Mouse (Mus musculus) yolk sac, embryonic 10.5 days (tissue): Measurements from ENCODE around the gene Pla2g1b.
A peak's percentile ranks its signal among the peaks of the same experiment; 100 is the strongest.
"Not testable (repeated sequence)": the region's sequence is repeated elsewhere in the genome, so short reads cannot be mapped to it uniquely, and the experiment has no call there.

Source experiments
- DNase-seq: peaks from one replicate; pipeline ENCODE4 v3.0.0-alpha.2; 2017; ENCODE audit warnings: low spot score

Gene Pla2g1b

DNA sequence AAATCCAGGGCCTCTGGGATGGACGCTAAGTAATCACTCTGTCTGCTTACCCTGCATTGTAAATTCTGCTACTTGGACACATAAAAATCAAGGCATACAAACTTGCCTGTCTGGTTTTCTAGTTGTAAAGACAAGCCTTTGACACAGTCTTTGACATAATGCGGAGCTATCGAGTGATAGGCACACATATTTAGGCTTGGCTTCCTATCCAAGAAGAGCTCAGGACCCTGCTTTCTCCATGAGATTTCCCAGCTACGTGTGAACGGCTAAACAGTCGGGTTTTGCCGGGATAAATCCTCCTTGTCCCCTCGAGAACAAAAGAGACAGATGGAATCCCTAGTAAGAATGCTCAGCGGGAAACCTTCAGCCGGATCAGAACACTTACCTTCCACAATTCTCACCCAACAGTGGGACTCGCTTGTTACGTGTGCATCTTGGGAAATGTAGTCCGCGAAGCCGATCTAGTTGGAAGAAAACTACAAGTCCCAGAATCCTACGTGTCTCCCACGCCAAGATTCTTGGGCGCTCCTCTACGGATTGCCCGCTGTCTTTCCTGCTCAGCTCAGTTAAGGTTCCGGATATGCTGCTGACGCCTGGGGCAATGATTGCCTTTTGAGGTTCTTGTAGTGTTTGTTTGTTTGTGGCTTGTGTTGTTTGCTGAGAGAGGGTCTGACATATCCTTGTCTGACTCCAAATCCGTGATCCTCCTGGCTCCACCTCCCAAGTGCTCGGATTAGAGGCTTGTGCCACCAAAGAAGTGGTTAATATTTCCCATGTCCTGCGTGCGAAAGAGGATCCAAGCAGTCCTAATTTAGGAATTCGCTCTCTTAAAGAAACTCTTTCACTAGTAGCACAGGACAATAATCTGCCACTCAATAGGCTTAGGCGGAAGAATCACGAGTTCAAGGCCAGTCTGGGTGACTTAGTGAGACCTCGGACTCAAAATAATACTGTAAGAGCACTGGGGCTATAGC is 18.2 kb downstream of the Pla2g1b start, which contains the start of gene Sirt4:
TSS of gene Sirt4 (minus strand) at position 779 of the 974 bp plus-strand sequence.
- DNase-seq: peak; percentile 91

DNA sequence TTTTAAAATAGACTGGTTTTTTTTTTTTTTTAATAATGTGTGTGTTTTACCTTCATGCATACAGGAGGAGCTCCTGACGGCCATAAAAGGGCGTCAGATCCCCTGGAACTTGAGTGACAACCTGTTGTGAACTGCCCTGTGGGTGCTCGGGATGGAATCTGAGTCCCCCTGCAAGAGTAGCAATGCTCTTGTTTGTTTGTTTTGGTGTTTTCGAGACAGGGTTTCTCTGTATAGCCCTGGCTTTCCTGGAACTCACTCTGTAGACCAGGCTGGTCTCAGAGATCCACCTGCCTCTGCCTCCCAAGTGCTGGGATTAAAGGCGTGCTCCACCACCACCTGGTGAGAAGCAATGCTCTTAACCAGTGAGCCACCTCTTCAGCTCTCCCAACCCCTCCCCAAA is 18.9 kb downstream of the Pla2g1b start:
- no peak for DNase-seq

DNA sequence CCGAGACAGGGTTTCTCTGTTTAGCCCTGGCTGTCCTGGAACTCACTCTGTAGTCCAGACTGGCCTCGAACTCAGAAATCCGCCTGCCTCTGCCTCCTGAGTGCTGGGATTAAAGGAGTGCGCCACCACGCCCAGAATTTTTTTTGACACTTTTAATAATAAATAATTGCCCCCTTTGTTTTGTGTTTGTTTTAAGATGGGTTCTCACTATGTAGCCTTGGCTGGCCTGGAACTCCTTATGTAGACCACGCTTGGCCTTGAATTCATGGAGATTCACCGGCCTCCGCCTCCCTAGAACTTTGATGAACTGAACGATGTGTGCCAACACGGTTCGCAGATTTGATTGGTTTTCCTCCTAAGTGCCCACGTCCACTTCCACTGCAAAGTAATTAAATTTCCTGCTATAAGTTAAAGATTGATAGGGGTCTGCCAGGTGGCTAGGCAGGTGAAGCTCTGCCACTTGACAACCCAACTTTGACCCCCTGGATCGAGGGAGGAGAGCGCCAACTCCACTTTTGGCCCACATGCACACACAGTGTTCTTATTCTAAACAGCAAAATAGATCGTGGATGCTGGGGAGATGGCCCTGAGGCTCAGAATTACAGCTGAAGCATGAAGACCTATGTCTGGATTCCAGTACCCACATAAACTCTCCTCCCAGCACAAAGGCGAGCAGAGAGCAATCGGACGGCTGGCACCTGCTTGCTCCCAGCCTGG is 19.6 kb downstream of the Pla2g1b start:
- DNase-seq: no peak

DNA sequence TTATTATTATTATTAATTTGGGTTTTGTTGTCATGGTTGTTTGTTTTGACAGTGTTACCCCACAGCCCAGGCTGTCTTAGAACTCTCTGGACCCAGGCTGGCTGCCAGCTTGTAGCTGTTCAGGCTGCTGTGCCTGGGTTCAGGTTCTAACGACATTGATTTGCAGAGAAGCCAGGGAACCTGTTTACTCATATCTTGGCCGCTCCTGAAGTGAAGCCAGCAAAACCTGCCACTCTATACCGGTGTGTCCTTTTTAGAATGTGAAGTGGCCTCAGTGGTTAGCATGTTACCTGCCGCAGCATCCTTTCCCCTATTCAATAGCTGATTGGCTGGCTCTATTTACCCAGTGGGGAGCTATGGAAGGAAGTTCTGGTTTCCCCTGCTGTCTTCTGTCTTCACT is 20.7 kb downstream of the Pla2g1b start:
- no peak for DNase-seq

DNA sequence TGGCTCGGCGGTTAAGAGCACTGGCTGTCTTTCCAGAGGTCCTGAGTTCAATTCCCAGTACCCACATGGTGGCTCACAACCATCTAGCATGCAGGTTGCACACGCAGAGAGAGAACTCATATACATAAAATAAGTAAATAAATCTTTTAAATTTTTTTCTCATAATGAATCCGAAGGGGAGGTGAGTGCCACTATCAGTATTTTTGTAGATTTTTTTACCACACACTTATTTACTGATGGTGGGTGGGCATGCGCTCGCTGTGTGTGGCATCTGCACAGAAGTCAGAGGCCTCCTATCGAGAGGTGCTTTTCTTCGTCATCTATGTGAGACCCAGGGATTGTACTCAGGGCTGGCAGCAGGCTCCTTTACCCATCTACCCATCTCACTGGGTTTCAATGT is 21.3 kb downstream of the Pla2g1b start:
- DNase-seq: no peak

DNA sequence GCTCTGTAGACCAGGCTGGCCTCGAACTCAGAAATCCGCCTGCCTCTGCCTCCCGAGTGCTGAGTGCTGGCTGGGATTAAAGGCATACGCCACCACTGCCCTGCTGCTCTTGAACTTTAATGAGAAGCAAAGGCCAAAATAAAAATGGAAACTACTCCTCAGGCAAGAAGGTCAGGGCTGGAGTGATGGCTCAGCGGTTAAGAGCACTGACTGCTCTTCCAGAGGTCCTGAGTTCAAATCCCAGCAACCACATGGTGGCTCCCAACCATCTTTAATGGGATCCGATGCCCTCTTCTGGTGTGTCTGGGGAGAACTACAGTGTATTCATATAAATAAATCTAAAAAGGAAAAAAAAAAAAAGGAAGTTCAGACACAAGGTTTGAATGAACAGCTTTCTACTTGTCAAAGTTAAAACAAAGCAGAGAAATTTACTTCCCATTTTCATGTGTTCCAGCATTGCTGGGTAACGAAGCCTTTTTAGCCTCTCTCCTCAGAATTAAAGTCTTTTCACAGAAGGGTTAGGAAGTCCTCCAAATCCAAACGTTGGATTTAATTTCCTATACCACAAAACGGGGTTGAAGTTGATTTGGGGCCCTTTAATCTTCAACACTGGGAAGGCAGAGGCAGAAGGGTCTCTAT is 22.0 kb downstream of the Pla2g1b start:
- no peak for DNase-seq

DNA sequence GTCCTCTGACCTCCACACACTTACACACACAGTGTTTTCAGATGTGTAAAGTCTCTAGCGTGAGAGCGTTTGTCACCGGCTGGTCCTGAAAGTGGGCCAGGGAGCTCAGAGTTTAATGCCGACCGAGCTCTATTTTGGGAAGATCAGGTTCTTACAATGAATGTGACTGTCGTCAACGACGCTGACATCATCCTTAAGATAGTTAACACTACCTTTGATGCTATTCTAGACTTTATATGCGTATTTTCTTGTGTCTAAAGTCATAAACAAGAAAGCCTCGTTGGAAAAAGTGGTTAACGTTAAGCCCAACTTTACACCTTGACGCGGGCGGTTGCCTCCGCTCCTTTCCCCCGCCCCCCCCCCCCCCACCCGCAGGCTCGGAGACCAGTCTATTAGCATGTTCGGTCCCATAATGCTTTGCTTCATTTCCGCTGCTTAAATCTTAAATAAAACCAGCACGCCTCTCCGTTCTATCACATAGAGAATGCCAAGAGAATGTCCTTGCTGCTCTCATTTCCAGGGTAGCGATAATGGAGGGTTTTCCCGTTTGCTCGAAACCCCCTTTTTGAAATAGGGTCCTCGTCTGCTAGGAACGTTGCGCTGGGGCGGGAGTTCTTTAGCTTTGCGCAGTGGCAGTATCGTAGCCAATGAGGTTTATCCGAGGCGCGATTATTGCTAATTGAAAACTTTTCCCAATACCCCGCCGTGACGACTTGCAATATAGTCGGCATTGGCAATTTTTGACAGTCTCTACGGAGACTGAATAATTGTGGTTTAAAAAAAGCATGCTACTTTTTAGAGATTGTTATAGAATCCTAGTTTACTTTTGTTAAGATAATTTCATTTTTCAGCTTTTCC is 23.0 kb downstream of the Pla2g1b start:
- DNase-seq: peak; percentile 88

DNA sequence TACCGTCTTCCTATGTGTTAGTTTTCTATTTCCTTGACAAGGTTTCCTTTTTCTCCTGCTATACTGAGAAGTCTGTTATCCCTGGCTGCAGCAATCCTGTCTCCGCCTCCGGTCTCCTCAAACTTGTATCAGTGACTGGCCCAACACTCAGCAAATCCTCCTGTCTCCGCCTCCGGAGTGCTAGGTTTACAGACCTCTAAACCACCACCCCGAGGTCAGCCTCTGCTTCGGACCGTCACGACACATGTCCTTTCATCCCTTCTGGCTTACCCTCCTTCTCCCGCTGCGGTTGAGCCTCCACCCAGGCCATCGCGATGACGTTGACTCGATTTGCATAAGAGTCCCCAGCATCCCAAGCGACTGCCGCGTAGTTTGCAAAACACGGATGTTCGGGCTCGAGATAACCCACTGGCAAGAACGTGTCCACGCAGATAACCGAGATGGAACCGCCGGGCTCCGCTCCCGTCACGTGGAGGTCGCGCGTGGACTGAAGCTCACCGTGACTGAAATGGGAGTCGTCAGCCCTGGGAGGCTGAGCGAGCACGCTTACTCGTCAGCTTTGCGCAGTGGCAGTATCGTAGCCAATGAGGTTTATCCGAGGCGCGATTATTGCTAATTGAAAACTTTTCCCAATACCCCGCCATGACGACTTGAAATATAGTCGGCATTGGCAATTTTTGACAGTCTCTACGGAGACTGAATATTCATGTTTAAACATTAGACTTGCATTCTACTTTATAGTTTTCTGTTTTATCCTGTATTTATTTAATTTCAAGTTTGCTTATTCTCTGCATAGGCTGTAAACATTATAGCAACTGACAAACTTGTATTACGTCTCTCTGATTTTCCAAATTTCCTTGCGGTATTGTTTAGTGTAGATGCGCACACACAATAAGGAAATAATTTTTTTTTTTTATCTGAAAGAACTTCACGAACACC is 23.9 kb downstream of the Pla2g1b start:
- peak; percentile 95 for DNase-seq

DNA sequence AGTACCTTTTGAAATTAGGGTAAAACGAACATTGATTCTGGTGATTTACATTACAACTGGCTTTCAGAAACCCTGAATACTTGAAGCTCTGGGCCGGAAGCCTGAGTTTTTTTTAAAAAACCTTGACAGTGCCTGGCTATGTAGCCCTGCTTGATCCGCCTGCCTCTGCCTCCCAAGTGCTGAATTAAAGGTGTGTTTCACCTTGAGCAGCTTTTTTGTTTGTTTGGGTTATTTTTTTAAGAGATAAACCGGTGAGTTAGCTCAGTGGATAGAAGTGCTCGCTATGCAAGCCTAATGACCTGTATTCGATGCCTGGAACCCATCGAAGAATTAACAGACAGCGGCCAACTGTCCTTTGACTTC is 24.6 kb downstream of the Pla2g1b start:
- DNase-seq: no peak

DNA sequence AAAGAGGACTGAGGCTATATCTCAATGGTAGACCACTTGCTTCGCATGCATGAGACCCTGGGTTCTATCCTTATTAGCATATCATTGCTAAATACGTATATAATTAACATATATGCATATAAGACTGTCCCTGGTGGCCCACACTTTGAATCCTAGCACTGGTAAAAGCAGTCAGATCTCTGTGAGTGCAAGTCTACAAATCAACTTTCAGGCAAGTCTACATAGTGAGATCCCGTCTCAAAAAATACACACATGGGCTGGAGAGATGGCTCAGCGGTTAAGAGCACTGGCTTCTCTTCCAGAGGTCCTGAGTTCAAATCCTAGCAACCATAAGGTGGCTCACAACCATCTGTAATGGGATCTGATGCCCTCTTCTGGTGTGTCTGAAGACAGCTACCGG is 25.0 kb downstream of the Pla2g1b start:
- DNase-seq: no peak

DNA sequence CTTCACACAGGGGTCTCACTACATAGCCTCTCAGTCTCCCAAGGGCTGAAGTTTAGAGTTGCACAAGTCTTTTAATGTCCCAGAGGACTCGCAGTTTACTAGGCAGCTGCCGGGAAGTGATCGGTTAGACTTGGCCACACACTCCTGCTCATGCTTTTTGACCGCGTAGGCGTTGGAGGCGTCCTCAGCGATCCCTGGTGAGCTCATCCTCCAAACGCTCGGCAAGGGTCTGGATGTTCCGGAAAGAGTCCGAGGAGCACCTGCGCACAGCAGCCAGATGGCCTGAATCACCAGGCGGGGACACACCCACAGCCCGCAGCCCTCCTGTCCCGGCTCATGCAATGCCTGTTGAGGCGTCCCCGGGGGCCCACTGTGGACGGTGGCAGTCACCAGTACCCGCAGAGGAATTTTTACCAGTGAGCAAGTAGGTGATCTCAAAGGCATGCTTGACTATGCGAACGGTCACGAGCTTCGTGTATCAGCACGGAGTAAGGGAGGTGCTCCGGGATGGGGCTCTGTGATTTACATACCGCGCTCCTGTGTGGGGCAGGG is 25.8 kb downstream of the Pla2g1b start:
- DNase-seq: peak; percentile 59

DNA sequence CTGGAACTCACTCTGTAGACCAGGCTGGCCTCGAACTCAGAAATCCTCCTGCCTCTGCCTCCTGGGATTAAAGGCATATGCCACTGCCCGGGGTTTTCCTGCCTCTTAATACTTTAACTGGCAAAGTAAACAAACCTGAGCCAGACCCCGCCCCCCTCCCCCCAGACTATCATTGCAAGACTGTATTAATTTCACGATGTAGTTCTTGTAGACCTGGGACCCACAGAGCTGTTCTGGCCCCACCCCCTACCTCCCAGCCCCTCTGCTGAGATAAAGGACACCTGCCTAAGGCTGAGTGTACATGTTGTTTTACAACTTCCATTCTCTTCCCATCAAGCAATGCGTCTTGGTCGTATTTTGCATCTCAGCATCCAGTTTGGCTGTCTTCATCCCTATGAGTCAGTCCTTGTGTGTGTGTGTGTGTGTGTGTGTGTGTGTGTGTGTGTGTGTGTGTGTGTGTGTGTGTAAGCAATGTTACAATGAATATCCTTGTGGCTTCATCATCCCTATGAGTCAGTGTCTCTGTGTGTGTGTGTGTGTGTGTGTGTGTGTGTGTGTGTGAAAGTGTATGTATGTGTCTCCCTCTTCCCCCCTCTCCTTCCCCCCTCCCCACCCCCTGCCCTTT is 26.8 kb downstream of the Pla2g1b start:
- DNase-seq: no peak

DNA sequence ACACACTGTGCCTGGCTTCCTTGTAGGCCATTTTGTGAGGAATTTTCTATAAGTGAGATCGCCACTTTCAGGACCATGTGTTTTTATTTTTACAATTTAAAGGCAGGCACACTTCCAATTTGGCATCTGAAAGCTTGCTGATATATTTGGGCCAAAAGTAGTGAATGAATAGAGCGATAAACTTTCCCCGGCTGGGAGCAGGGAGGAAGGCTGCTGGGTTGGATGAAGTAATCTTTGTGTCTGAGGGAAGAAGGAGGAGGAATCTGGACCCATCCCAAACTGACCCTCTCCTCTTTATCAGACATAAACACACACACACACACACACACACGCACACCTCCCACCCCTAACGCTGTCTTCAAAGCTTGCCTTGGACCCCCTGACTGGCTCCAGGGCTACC is 27.4 kb downstream of the Pla2g1b start:
- no peak for DNase-seq

DNA sequence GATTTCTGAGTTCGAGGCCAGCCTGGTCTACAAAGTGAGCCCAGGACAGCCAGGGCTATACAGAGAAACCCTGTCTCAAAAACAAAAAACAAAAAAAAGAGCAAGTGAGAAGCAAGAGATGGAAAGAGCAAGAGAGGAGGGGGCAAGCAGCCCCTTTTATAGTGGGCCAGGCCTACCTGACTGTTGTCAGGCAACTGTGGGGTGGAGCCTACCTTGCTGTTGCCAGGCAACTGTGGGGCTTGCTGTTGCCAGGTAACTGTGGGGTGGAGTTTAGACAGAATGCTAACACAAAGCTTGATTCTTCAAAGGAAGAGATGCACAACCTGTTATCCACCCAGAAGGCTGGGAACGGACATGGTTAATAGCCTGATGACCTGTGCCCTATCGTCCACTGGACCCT is 29.6 kb downstream of the Pla2g1b start:
- DNase-seq: not testable (repeated sequence)

DNA sequence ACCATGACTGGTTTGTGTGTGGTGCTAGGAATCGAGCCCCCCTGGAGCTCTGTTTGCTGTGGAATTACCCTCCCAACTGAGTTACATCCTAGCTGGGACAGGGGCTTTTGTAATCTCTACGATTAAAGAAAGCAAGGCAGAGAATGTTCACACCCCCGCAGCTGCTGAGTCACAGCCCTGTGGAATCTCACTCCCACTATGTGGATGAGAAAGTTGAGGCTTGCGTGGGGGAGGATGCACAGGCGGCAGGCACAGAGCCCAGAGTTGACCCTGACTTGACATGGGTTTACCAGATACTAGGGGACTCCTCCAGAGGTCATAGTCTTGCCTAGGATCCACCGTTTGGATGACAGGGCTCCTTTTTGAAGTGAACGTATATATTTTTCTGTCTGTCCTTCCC is 31.0 kb downstream of the Pla2g1b start:
- no peak for DNase-seq

DNA sequence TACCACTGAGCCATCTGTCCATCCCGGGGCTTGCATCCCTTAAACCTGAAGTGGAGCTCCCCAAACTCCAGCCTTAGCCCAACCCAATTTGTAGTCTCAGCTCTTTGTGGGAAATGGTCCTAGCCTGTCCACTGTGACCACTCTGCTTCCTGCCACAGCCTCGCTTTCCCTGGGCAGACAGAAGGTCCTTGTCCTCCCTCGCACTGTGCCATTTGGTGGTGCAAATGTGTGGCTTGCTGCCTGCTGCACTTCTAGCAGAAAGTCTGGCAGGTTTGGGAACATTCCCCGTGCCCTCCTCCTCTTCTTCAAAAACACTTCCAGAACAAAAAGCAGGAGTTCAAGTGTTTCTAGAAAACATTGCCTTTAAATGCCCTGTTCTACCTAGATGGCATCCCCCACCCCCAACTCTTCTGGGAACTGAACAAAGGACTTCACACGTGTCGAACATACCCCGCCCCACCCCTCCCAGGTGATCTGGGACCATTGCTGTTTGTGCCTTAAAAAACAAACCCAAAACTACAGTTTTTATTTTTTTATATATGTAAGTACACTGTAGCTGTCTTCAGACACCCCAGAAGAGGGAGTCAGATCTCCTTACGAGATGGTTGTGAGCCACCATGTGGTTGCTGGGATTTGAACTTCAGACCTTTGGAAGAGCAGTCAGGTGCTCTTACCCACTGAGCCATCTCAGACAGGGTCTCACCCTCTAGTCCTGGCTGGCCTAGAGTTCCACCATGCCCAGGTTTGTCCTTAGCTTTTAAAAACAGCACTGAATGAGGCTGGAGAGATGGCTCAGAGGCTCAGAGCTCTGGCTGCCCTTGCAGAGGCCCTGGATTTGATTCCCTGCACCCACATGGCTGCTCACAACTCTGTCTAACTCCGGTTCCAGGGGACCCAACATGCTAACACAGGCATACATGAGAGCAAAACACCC is 32.5 kb downstream of the Pla2g1b start:
- no peak for DNase-seq

DNA sequence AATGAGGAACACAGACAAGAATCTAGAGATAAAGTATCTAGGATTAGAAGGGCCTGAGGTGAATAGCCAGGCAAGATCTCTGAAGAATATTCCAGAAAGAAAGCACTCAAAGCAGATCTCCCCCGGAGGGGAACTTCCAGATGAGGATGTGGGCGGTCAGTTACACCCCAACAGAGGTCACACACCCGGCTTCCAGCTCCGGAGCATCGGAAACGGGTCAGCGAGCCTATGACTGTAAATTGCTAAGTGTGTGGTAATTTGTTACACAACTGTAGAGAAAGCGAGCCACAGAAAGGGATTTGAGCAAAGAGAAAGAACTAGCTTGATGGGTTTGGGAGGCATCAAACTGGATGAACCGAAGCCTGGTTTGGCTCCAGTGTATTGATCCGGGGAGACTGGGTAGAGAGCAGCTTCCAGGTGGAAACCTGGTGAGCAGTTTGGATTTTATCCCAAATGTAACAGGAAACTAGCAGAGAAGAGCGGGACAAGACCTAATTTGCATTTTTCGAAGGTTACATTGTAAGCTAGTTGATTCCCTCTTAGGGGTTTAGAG is 34.4 kb downstream of the Pla2g1b start:
- DNase-seq: no peak

DNA sequence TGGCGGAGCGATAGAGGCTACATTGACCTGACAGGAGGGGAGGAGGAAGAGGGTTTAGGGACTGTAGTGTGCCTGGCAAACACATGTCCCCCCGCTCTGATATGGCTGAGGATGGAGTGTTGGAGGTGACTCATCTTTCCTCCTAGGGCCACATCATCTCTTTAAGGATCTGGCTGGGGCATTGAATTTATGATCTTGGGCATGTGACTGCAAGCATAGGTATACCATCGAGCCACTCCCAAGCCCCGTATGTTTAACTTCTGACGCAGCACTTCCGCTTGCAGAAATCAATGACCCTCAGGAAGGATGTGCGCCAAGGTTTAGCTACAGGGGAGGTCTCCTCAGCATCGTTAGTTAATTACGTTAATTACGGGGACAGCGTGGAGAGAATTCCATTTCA is 37.0 kb downstream of the Pla2g1b start:
- no peak for DNase-seq
